Mouse (Mus musculus): Measurements from ENCODE around the gene Mfge8.

Mfge8 gene

DNA sequence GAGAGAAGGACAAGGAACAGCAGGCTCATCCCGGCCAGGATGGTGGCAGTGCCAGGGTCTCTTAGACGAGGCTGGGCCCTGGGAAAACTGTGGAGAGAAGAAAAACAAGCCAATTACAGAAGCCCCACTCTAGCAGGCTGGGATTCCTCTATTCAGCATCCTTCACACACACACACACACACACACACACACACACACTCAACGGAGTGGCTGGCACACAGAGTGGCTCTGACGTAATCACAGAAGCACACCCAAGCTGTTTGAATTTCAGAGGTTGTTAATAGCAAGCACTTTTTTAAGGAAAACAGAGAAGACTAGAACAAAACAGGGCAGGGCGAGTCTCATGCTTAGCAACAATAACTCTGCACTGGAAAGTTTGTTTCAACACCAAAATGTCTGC lies 25.4 kb downstream of the Mfge8 start:
- no peak for DNase-seq

DNA sequence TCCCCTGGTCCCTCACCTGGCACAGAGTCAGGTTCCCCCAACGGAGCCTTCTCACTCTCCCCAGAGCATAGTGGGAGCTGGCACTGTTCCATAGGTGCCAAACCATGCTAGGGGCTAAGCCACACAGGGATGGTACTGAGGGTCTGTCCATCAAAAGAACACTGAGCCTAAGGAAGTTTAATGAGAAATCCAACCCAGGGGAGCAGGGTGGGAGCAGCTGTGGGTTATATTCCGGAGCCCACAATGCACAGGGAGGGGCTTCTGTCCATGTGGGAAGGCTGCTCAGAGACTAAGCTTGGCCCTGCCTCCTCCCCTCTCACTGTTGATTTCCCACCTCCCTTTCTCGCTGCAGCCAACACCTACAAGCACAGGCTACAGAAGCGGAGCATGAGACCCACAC lies 35.0 kb downstream of the Mfge8 start:
- no peak for DNase-seq

DNA sequence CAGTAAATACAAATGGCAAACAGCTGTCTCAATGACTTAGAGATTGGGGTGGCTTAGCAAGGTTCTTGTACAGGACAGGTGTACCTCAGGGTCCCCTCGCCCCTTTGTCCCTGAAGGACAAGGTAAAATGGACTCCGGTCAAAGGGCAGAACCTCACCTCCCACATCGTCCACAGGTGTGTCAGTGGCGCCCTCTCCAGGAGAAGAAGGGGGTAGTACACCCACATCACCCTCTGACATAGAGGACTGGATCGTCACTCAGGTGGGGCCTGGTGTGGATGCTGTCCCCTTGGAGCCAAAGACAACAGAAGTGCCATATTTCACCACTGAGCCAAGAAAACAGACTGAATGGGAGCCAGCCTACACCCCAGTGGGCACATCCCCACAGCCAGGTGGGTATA lies 52.4 kb downstream of the Mfge8 start:
- no peak for DNase-seq

DNA sequence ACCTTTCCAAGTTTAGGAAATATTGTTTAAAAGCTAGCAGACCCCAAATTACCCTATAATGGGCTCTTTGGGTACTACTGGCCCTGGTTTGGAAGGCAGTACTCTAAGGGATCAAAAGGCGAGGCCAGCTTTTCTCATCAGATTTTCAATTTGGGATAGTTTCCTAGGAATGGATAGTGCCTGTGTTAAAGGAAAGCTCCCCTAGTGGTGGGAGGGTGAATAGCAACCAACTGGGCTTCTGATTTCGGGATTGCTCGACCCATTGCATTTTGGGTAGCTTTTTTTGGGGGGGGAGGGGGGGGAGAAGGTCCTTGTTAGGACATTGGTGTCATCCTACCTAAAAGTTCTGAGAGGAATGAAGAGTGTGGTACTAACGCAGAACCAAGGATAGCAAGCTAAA lies 59.7 kb downstream of the Mfge8 start:
- DNase-seq: no peak

Data from heart, adult 11 months (tissue).